Mouse (Mus musculus): ENCODE data around the gene Smtnl1. TPM values are rescaled to one million over a fixed set of nuclear protein-coding genes. Genes with fewer than 3 reads are reported as not detected.

Gene Smtnl1
- polyA plus RNA-seq, 2 experiments, result 0.24 to 0.55 TPM

DNA sequence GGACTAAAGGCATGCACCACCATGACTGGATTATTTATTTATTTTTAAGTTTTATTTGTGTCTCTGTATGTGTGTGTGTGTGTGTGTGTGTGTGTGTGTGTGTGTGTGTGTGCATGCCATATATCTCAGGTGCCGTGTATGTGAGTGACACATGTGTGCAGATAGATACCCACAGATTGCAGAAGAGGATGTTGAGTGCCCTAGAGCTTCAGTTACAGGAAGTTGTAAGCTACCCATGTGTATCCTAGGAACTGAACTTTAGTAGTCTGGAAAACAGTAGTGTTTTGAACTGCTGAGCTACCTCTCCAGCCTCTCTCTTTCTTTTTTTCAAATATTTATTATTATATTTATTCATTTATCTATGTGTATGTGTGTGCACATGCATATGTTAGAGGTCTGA, 39.1 kb downstream of the Smtnl1 start:
- no peaks in the 10 kb centered on the region for H3K27me3 ChIP-seq (ENCODE audit: control insufficient read depth, insufficient read depth, low read length)
- no peaks in the 10 kb centered on the region for H3K4me1 ChIP-seq (ENCODE audit: control insufficient read depth, insufficient read depth, low read length)
- H3K27ac ChIP-seq (replicated peaks; ENCODE audit: low read depth, low read length), result no peak overlapping the region
- no peaks in the 10 kb centered on the region for H3K9me3 ChIP-seq (ENCODE audit: control insufficient read depth, low read length)
- H3K9ac ChIP-seq (ENCODE audit: low read depth, low read length, severe bottlenecking), result no peak overlapping the region
- DNase-seq (ENCODE audit: low spot score) (no peak), ATAC-seq (ENCODE audit: low FRiP score, low read depth) (no peak)
- H3K4me3 ChIP-seq (replicated peaks; ENCODE audit: low read length), result no peak overlapping the region
- no peak for TF ChIP-seq POLR2A (IDR thresholded peaks at IDR 0.05; ENCODE audit: borderline replicate concordance, extremely low read depth, insufficient read depth, insufficient read length)
- no peaks in the 10 kb centered on the region for H3K36me3 ChIP-seq (ENCODE audit: control insufficient read depth, insufficient read depth, low read length)
- WGBS, result 75% methylated on average over 1 of the region's 1 CpGs
- H3K4me2 ChIP-seq (replicated peaks; ENCODE audit: low read depth, low read length, severe bottlenecking), result no peak overlapping the region

DNA sequence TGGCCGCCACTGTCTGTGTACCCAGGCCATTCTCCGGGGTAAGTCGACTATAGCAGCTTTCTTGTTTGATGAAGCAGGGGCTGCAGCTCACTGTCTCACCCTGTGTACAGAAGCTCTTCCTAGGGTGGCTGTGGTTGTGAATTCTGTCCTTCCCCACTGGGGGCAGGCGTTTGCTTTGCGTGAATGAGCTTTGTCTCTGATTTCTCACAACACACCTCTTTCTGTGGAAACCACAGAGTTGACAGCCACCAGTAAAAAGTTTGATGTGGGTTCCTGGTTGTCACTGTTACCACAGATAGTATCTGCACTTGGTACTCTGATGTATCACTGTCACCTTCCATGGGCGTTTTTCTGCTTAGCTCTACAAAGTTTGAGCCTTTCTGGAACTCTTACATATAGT, 43.2 kb downstream of the Smtnl1 start:
- Histone ChIP-seq H3K27me3 (ENCODE audit: control insufficient read depth, insufficient read depth, low read length) (no peaks in the 10 kb centered on the region), H3K4me3 (replicated peaks; ENCODE audit: low read length) (no peak overlapping the region), H3K9me3 (ENCODE audit: control insufficient read depth, low read length) (no peaks in the 10 kb centered on the region), H3K36me3 (ENCODE audit: control insufficient read depth, insufficient read depth, low read length) (no peaks in the 10 kb centered on the region), H3K27ac (replicated peaks; ENCODE audit: low read depth, low read length) (no peak overlapping the region), H3K4me1 (ENCODE audit: control insufficient read depth, insufficient read depth, low read length) (peaks cover 5% of the 10 kb centered on the region; the same call in 1 of the 2 replicates), H3K4me2 (replicated peaks; ENCODE audit: low read depth, low read length, severe bottlenecking) (no peak overlapping the region), H3K9ac (ENCODE audit: low read depth, low read length, severe bottlenecking) (no peak overlapping the region)
- no peak for TF ChIP-seq POLR2A (IDR thresholded peaks at IDR 0.05; ENCODE audit: borderline replicate concordance, extremely low read depth, insufficient read depth, insufficient read length)
- 60% methylated on average over 6 of the region's 6 CpGs for WGBS
- no peak for ATAC-seq (ENCODE audit: low FRiP score, low read depth)
- no peak for DNase-seq (ENCODE audit: low spot score)

DNA sequence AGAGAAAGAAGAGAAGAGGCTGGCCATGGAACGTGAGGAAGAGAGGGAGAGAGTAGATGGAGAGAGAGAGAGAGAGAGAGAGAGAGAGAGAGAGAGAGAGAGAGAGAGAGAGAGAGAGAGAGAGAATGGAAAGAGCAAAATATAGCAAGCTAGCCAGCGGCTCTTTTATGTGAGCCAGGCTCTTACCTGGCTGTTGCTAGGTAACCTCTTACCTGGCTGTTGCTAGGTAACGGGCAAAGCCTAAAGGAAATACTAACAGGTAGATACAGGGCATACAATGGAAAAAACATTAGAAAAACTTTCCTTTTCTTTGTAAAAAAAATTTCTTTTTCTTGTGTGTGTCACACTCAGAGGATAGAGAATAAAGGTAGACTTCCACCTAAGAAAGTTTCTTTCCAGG, 44.7 kb downstream of the Smtnl1 start:
- no peak overlapping the region for H3K9ac ChIP-seq (ENCODE audit: low read depth, low read length, severe bottlenecking)
- no peak overlapping the region for H3K4me2 ChIP-seq (replicated peaks; ENCODE audit: low read depth, low read length, severe bottlenecking)
- H3K9me3 ChIP-seq (ENCODE audit: control insufficient read depth, low read length), result no peaks in the 10 kb centered on the region
- no peaks in the 10 kb centered on the region for H3K27me3 ChIP-seq (ENCODE audit: control insufficient read depth, insufficient read depth, low read length)
- DNase-seq (ENCODE audit: low spot score), result no peak
- H3K4me1 ChIP-seq (ENCODE audit: control insufficient read depth, insufficient read depth, low read length), result peaks cover 7% of the 10 kb centered on the region; the same call in 1 of the 2 replicates
- no peaks in the 10 kb centered on the region for H3K36me3 ChIP-seq (ENCODE audit: control insufficient read depth, insufficient read depth, low read length)
- TF ChIP-seq POLR2A (IDR thresholded peaks at IDR 0.05; ENCODE audit: borderline replicate concordance, extremely low read depth, insufficient read depth, insufficient read length), result no peak
- ATAC-seq (ENCODE audit: low FRiP score, low read depth), result no peak
- WGBS, result 56% methylated on average over 3 of the region's 3 CpGs
- H3K27ac ChIP-seq (replicated peaks; ENCODE audit: low read depth, low read length), result no peak overlapping the region
- H3K4me3 ChIP-seq (replicated peaks; ENCODE audit: low read length), result no peak overlapping the region

DNA sequence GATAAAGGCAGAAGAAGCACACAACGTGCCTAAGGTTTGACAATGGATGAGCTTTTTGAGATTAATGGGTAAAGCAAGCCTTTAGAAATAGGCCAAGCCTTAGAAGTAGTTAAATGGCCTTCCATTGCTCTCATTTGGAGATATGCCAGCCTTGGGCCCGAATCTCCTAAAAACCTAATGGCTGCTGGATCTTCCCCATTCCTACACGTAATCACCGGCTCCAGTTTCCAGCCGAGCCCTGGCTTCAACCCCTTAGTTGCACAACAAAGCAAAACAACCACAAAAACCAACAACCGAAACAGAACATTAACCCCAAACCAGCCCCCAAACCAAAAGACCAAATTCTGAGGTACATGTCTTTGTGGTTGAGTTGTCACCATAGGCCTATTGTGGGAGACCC, 46.8 kb downstream of the Smtnl1 start:
- no peaks in the 10 kb centered on the region for H3K9me3 ChIP-seq (ENCODE audit: control insufficient read depth, low read length)
- DNase-seq (ENCODE audit: low spot score) (no peak), ATAC-seq (ENCODE audit: low FRiP score, low read depth) (no peak)
- TF ChIP-seq POLR2A (IDR thresholded peaks at IDR 0.05; ENCODE audit: borderline replicate concordance, extremely low read depth, insufficient read depth, insufficient read length), result no peak
- H3K4me3 ChIP-seq (replicated peaks; ENCODE audit: low read length), result no peak overlapping the region
- no peak overlapping the region for H3K9ac ChIP-seq (ENCODE audit: low read depth, low read length, severe bottlenecking)
- H3K4me2 ChIP-seq (replicated peaks; ENCODE audit: low read depth, low read length, severe bottlenecking), result no peak overlapping the region
- H3K27ac ChIP-seq (replicated peaks; ENCODE audit: low read depth, low read length), result no peak overlapping the region
- H3K27me3 ChIP-seq (ENCODE audit: control insufficient read depth, insufficient read depth, low read length), result no peaks in the 10 kb centered on the region
- peaks cover 7% of the 10 kb centered on the region; the same call in 1 of the 2 replicates for H3K4me1 ChIP-seq (ENCODE audit: control insufficient read depth, insufficient read depth, low read length)
- H3K36me3 ChIP-seq (ENCODE audit: control insufficient read depth, insufficient read depth, low read length), result no peaks in the 10 kb centered on the region
- WGBS, result 87% methylated on average over 6 of the region's 6 CpGs

DNA sequence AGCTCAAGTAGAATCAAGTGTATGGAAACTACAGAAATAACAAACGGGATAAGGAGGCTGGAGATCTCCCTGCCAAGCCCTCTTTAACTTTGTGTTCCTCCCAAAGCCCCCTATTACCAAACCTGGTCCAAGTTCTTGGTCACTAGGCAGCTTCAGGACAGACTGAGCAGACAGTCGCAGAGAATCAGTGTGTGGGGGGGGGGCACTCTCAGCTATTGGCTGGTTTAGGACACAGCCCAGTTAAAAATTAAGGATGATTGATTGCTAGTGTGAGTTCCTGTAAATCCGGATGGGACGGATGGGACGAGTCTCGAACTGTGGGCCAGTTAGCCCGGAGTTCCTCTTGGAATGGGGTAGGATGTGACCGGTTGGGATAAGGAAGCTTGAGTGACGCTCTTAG, 47.2 kb downstream of the Smtnl1 start, which contains the start of gene Serping1:
Serping1 (minus strand) TSS at position 204 of the 400 bp plus-strand sequence.
- Histone ChIP-seq H3K9me3 (ENCODE audit: control insufficient read depth, low read length) (no peaks in the 10 kb centered on the region), H3K4me1 (ENCODE audit: control insufficient read depth, insufficient read depth, low read length) (peaks cover 7% of the 10 kb centered on the region; the same call in 1 of the 2 replicates), H3K9ac (ENCODE audit: low read depth, low read length, severe bottlenecking) (peak within 1 kb of the TSS; percentile 56), H3K36me3 (ENCODE audit: control insufficient read depth, insufficient read depth, low read length) (no peaks in the 10 kb centered on the region), H3K27me3 (ENCODE audit: control insufficient read depth, insufficient read depth, low read length) (no peaks in the 10 kb centered on the region), H3K4me3 (replicated peaks; ENCODE audit: low read length) (peak within 1 kb of the TSS; percentile 32), H3K27ac (replicated peaks; ENCODE audit: low read depth, low read length) (0 out of 2 replicates have a peak within 1 kb of the TSS, but pooled peaks have one; percentile 38), H3K4me2 (replicated peaks; ENCODE audit: low read depth, low read length, severe bottlenecking) (peak within 1 kb of the TSS; percentile 53)
- WGBS, result 67% methylated on average over 9 of the region's 9 CpGs
- no peak for TF ChIP-seq POLR2A (IDR thresholded peaks at IDR 0.05; ENCODE audit: borderline replicate concordance, extremely low read depth, insufficient read depth, insufficient read length)
- DNase-seq (ENCODE audit: low spot score) (no peak), ATAC-seq (ENCODE audit: low FRiP score, low read depth) (peak; percentile 13; the same call in 1 of the 2 replicates)

Measured in limb, embryonic 14.5 days (tissue).